Mouse (Mus musculus): ENCODE data around the gene Mcrip2. TPM values are rescaled to one million over a fixed set of nuclear protein-coding genes. Genes with fewer than 3 reads are reported as not detected.

Gene Mcrip2
- polyA plus RNA-seq, 1 experiment from 2014 or later: 6.3 TPM

Small RNA genes lying within 50 kb of the gene (microRNA-seq; reads per million reads assigned to microRNA genes)
- not detected for gene Mir3082

Other genes with a start within 250 kb of the Mcrip2 start
- 0.54 and 0.77 TPM in 2 replicates for gene Gng13, start 151.6 kb downstream of the Mcrip2 start, polyA plus RNA-seq (2016; fragmentation: Nextera tagmentation; extraction: Ambion mirVana)
- gene Chtf18, start 141.3 kb downstream of the Mcrip2 start, polyA plus RNA-seq (2016; fragmentation: Nextera tagmentation; extraction: Ambion mirVana): 21.4 and 26.8 TPM in 2 replicates
- gene Rpusd1, start 141.1 kb downstream of the Mcrip2 start, polyA plus RNA-seq (2016; fragmentation: Nextera tagmentation; extraction: Ambion mirVana): 19.3 and 20.3 TPM in 2 replicates
- not detected in 2 replicates for gene Mslnl, start 132.7 kb downstream of the Mcrip2 start, polyA plus RNA-seq (2016; fragmentation: Nextera tagmentation; extraction: Ambion mirVana)
- 0.75 TPM in 1 of 2 replicates, not detected in the other for gene Msln, start 114.4 kb downstream of the Mcrip2 start, polyA plus RNA-seq (2016; fragmentation: Nextera tagmentation; extraction: Ambion mirVana)
- 25.1 and 26.8 TPM in 2 replicates for gene Narfl, start 95.0 kb downstream of the Mcrip2 start, polyA plus RNA-seq (2016; fragmentation: Nextera tagmentation; extraction: Ambion mirVana)
- 98.4 and 105 TPM in 2 replicates for gene Haghl, start 83.1 kb downstream of the Mcrip2 start, polyA plus RNA-seq (2016; fragmentation: Nextera tagmentation; extraction: Ambion mirVana)
- 0.40 and 0.63 TPM in 2 replicates for gene Ccdc78, start 82.2 kb downstream of the Mcrip2 start, polyA plus RNA-seq (2016; fragmentation: Nextera tagmentation; extraction: Ambion mirVana)
- gene Fam173a, start 75.9 kb downstream of the Mcrip2 start, polyA plus RNA-seq (2016; fragmentation: Nextera tagmentation; extraction: Ambion mirVana): 69.7 and 76.0 TPM in 2 replicates
- 0.98 TPM in 1 of 2 replicates, not detected in the other for gene AC134908.4, start 73.1 kb downstream of the Mcrip2 start, polyA plus RNA-seq (2016; fragmentation: Nextera tagmentation; extraction: Ambion mirVana)
- gene Metrn, start 71.6 kb downstream of the Mcrip2 start, polyA plus RNA-seq (2016; fragmentation: Nextera tagmentation; extraction: Ambion mirVana): 62.2 and 71.0 TPM in 2 replicates
- 22.8 and 23.5 TPM in 2 replicates for gene Fbxl16, start 59.7 kb downstream of the Mcrip2 start, polyA plus RNA-seq (2016; fragmentation: Nextera tagmentation; extraction: Ambion mirVana)
- 25.9 and 27.0 TPM in 2 replicates for gene Wdr24, start 45.1 kb downstream of the Mcrip2 start, polyA plus RNA-seq (2016; fragmentation: Nextera tagmentation; extraction: Ambion mirVana)
- gene Jmjd8, start 39.9 kb downstream of the Mcrip2 start, polyA plus RNA-seq (2016; fragmentation: Nextera tagmentation; extraction: Ambion mirVana): 64.0 and 64.7 TPM in 2 replicates
- gene Stub1, start 35.4 kb downstream of the Mcrip2 start, polyA plus RNA-seq (2016; fragmentation: Nextera tagmentation; extraction: Ambion mirVana): 271 and 291 TPM in 2 replicates
- 6.1 and 7.5 TPM in 2 replicates for gene Rhbdl1, start 31.5 kb downstream of the Mcrip2 start, polyA plus RNA-seq (2016; fragmentation: Nextera tagmentation; extraction: Ambion mirVana)
- gene Gm20683, start 27.0 kb downstream of the Mcrip2 start, polyA plus RNA-seq (2016; fragmentation: Nextera tagmentation; extraction: Ambion mirVana): 3.9 TPM in 2 replicates
- gene Rhot2, start 23.9 kb downstream of the Mcrip2 start, polyA plus RNA-seq (2016; fragmentation: Nextera tagmentation; extraction: Ambion mirVana): 18.5 and 19.4 TPM in 2 replicates
- 30.0 and 31.2 TPM in 2 replicates for gene Wdr90, start 7.3 kb downstream of the Mcrip2 start, polyA plus RNA-seq (2016; fragmentation: Nextera tagmentation; extraction: Ambion mirVana)
- gene Mettl26, start 6.3 kb upstream of the Mcrip2 start, polyA plus RNA-seq (2016; fragmentation: Nextera tagmentation; extraction: Ambion mirVana): 48.7 and 53.2 TPM in 2 replicates
- gene Wfikkn1, start 12.1 kb upstream of the Mcrip2 start, polyA plus RNA-seq (2016; fragmentation: Nextera tagmentation; extraction: Ambion mirVana): 0.29 and 0.90 TPM in 2 replicates
- 42.1 and 43.6 TPM in 2 replicates for gene Rab40c, start 51.0 kb upstream of the Mcrip2 start, polyA plus RNA-seq (2016; fragmentation: Nextera tagmentation; extraction: Ambion mirVana)
- 53.6 and 57.5 TPM in 2 replicates for gene Pigq, start 76.2 kb upstream of the Mcrip2 start, polyA plus RNA-seq (2016; fragmentation: Nextera tagmentation; extraction: Ambion mirVana)
- gene Nhlrc4, start 76.2 kb upstream of the Mcrip2 start, polyA plus RNA-seq (2016; fragmentation: Nextera tagmentation; extraction: Ambion mirVana): 0.27 TPM in 1 of 2 replicates, not detected in the other
- gene A930017K11Rik, start 83.8 kb upstream of the Mcrip2 start, polyA plus RNA-seq (2016; fragmentation: Nextera tagmentation; extraction: Ambion mirVana): 0.17 and 0.18 TPM in 2 replicates
- gene Capn15, start 117.0 kb upstream of the Mcrip2 start, polyA plus RNA-seq (2016; fragmentation: Nextera tagmentation; extraction: Ambion mirVana): 32.5 and 32.6 TPM in 2 replicates
- gene Rab11fip3, start 200.8 kb upstream of the Mcrip2 start, polyA plus RNA-seq (2016; fragmentation: Nextera tagmentation; extraction: Ambion mirVana): 37.1 and 42.8 TPM in 2 replicates
- 33.1 and 33.8 TPM in 2 replicates for gene Decr2, start 221.6 kb upstream of the Mcrip2 start, polyA plus RNA-seq (2016; fragmentation: Nextera tagmentation; extraction: Ambion mirVana)
- gene Nme4, start 226.8 kb upstream of the Mcrip2 start, polyA plus RNA-seq (2016; fragmentation: Nextera tagmentation; extraction: Ambion mirVana): 50.4 and 52.9 TPM in 2 replicates
- 2.9 and 3.0 TPM in 2 replicates for gene Tmem8, start 244.5 kb upstream of the Mcrip2 start, polyA plus RNA-seq (2016; fragmentation: Nextera tagmentation; extraction: Ambion mirVana)

Measured in hindbrain, embryonic 12.5 days (tissue).